Mouse (Mus musculus) kidney, embryonic 14.5 days (tissue): Measurements from ENCODE around the gene Aldh3b3. TPM values are rescaled to one million over a fixed set of nuclear protein-coding genes. Genes with fewer than 3 reads are reported as not detected.
A peak's percentile ranks its signal among the peaks of the same experiment; 100 is the strongest.

Source experiments
- ATAC-seq: fragments of 200-750 bp; cut with Nextera tagmentation; 2 replicates; pipeline ENCODE4 v1.8.0; 2017; ENCODE audit warnings: moderate number of reproducible peaks, mild to moderate bottlenecking, moderate TSS enrichment, moderate library complexity; ENCODE audit not compliant: low FRiP score, low TSS enrichment
- H3K27ac ChIP-seq: fragments of 300-500 bp; sonication (generic); 2 replicates; pipeline ENCODE4 v1.5.1; 2014; ENCODE audit warnings: low read depth, mild to moderate bottlenecking, low read length, moderate library complexity, mixed read lengths
- H3K27me3 ChIP-seq: fragments of 300-500 bp; sonication (generic); 2 replicates; pipeline ENCODE4 v1.6.1; 2014; ENCODE audit warnings: mild to moderate bottlenecking, low read length; ENCODE audit not compliant: control insufficient read depth, insufficient read depth
- H3K36me3 ChIP-seq: fragments of 300-500 bp; sonication (generic); 2 replicates; pipeline ENCODE4 v1.6.1; 2014; ENCODE audit warnings: low read length, mixed read lengths; ENCODE audit not compliant: control insufficient read depth, insufficient read depth
- H3K4me1 ChIP-seq: fragments of 300-500 bp; sonication (generic); 2 replicates; pipeline ENCODE4 v1.6.1; 2014; ENCODE audit warnings: low read length, mixed read lengths; ENCODE audit not compliant: control insufficient read depth, insufficient read depth
- H3K4me2 ChIP-seq: fragments of 300-500 bp; sonication (generic); replicated peaks from 2 replicates; pipeline ENCODE4 v1.6.1; 2014; ENCODE audit warnings: low read depth, mild to moderate bottlenecking, low read length
- H3K4me3 ChIP-seq: fragments of 300-500 bp; sonication (generic); 2 replicates; pipeline ENCODE4 v1.5.1; 2014; ENCODE audit warnings: mild to moderate bottlenecking, low read length
- H3K9ac ChIP-seq: fragments of 300-500 bp; sonication (generic); 2 replicates; pipeline ENCODE4 v1.6.1; 2014; ENCODE audit warnings: low read depth, mild to moderate bottlenecking, low read length, moderate library complexity
- H3K9me3 ChIP-seq: fragments of 300-500 bp; sonication (generic); 2 replicates; pipeline ENCODE4 v1.6.1; 2016; ENCODE audit warnings: low read length; ENCODE audit not compliant: control insufficient read depth
- WGBS: fragments of 180-500 bp; shearing (Covaris S2); extraction: QIAGEN DNeasy Blood & Tissue Kit; methylation state at CpG from one replicate; pipeline ENCODE4 v1.1.7; 2014; 5-methylcytosine and 5-hydroxymethylcytosine counted together
- polyA plus RNA-seq: library from polyadenylated mRNA; unstranded; fragments of >200 nt; fragmentation: Nextera tagmentation; extraction: Ambion mirVana; gene quantifications from 2 replicates; pipeline ENCODE4 v1.2.1, GENCODE M21; 2014

The Aldh3b3 gene
- polyA plus RNA-seq, 1 experiment from 2014 or later = not detected

GRCm38 (mm10) chr19:3924190-3924589, 34.3 kb upstream of the Aldh3b3 start:
- Histone ChIP-seq H3K4me3 (no peak overlapping the region), H3K9me3 (no peaks in the 10 kb centered on the region), H3K9ac (no peak overlapping the region), H3K4me2 (no peak overlapping the region), H3K27me3 (no peaks in the 10 kb centered on the region), H3K4me1 (peaks cover 8% of the 10 kb centered on the region; the same call in 1 of the 2 replicates), H3K27ac (no peak overlapping the region; the same call in 1 of the 2 replicates), H3K36me3 (no peaks in the 10 kb centered on the region)
- no peak for ATAC-seq
- WGBS = 73% methylated on average over 8 of the region's 8 CpGs

GRCm38 (mm10) chr19:3924868-3925267, 33.6 kb upstream of the Aldh3b3 start:
- no peak overlapping the region for H3K4me2 ChIP-seq
- H3K4me3 ChIP-seq = no peak overlapping the region
- no peak for ATAC-seq
- no peaks in the 10 kb centered on the region for H3K9me3 ChIP-seq
- H3K27me3 ChIP-seq = no peaks in the 10 kb centered on the region
- WGBS = 91% methylated on average over 7 of the region's 7 CpGs
- H3K36me3 ChIP-seq = no peaks in the 10 kb centered on the region
- no peak overlapping the region for H3K9ac ChIP-seq
- no peak overlapping the region for H3K27ac ChIP-seq
- H3K4me1 ChIP-seq = peaks cover 14% of the 10 kb centered on the region

GRCm38 (mm10) chr19:3925859-3926258, 32.6 kb upstream of the Aldh3b3 start:
- Histone ChIP-seq H3K4me2 (no peak overlapping the region), H3K36me3 (no peaks in the 10 kb centered on the region), H3K4me1 (peaks cover 18% of the 10 kb centered on the region), H3K9me3 (no peaks in the 10 kb centered on the region), H3K27me3 (no peaks in the 10 kb centered on the region), H3K9ac (no peak overlapping the region), H3K27ac (no peak overlapping the region), H3K4me3 (no peak overlapping the region)
- no peak for ATAC-seq
- WGBS = 85% methylated on average over 6 of the region's 6 CpGs

- Histone ChIP-seq H3K27ac (no peak overlapping the region), H3K4me3 (no peak overlapping the region), H3K4me1 (peaks cover 18% of the 10 kb centered on the region), H3K9ac (peak overlapping the region; percentile 12; the same call in 1 of the 2 replicates), H3K36me3 (no peaks in the 10 kb centered on the region), H3K4me2 (no peak overlapping the region), H3K9me3 (no peaks in the 10 kb centered on the region), H3K27me3 (no peaks in the 10 kb centered on the region)
- WGBS = 65% methylated on average over 3 of the region's 3 CpGs
- no peak for ATAC-seq
Observed at GRCm38 (mm10) chr19:3926279-3926678, 32.2 kb upstream of the Aldh3b3 start.

- H3K27me3 ChIP-seq = no peaks in the 10 kb centered on the region
- no peak overlapping the region for H3K27ac ChIP-seq
- 69% methylated on average over 6 of the region's 6 CpGs for WGBS
- H3K9ac ChIP-seq = peak overlapping the region; percentile 12; the same call in 1 of the 2 replicates
- no peak overlapping the region for H3K4me2 ChIP-seq
- H3K4me3 ChIP-seq = no peak overlapping the region
- peaks cover 18% of the 10 kb centered on the region for H3K4me1 ChIP-seq
- no peak for ATAC-seq
- H3K9me3 ChIP-seq = no peaks in the 10 kb centered on the region
- H3K36me3 ChIP-seq = no peaks in the 10 kb centered on the region
Observed at GRCm38 (mm10) chr19:3926685-3927084, 31.8 kb upstream of the Aldh3b3 start.

- no peak overlapping the region for H3K4me2 ChIP-seq
- H3K4me3 ChIP-seq = no peak overlapping the region
- ATAC-seq = no peak
- no peak overlapping the region for H3K27ac ChIP-seq
- no peaks in the 10 kb centered on the region for H3K36me3 ChIP-seq
- 84% methylated on average over 4 of the region's 4 CpGs for WGBS
- H3K4me1 ChIP-seq = peaks cover 18% of the 10 kb centered on the region
- no peaks in the 10 kb centered on the region for H3K9me3 ChIP-seq
- no peak overlapping the region for H3K9ac ChIP-seq
- H3K27me3 ChIP-seq = no peaks in the 10 kb centered on the region
Observed at GRCm38 (mm10) chr19:3927989-3928388, 30.5 kb upstream of the Aldh3b3 start.

- no peak overlapping the region for H3K4me3 ChIP-seq
- no peak overlapping the region for H3K4me2 ChIP-seq
- no peaks in the 10 kb centered on the region for H3K27me3 ChIP-seq
- peak overlapping the region; percentile 21; the same call in 1 of the 2 replicates for H3K27ac ChIP-seq
- H3K4me1 ChIP-seq = peaks cover 17% of the 10 kb centered on the region
- no peak overlapping the region for H3K9ac ChIP-seq
- 79% methylated on average over 4 of the region's 4 CpGs for WGBS
- no peaks in the 10 kb centered on the region for H3K36me3 ChIP-seq
- ATAC-seq = no peak
- no peaks in the 10 kb centered on the region for H3K9me3 ChIP-seq
Observed at GRCm38 (mm10) chr19:3928779-3929178, 29.7 kb upstream of the Aldh3b3 start.

- Histone ChIP-seq H3K27ac (peak within 1 kb of the TSS; percentile 21), H3K9me3 (no peaks in the 10 kb centered on the region), H3K9ac (no peak within 1 kb of the TSS; the same call in 1 of the 2 replicates), H3K36me3 (no peaks in the 10 kb centered on the region), H3K27me3 (no peaks in the 10 kb centered on the region), H3K4me3 (no peak within 1 kb of the TSS), H3K4me2 (no peak within 1 kb of the TSS; the same call in 1 of the 2 replicates), H3K4me1 (peaks cover 14% of the 10 kb centered on the region)
- ATAC-seq = peak; percentile 45; the same call in 1 of the 2 replicates
- 47% methylated on average over 12 of the region's 12 CpGs for WGBS
Observed at GRCm38 (mm10) chr19:3929211-3929941, 29.1 kb upstream of the Aldh3b3 start, which contains the start of gene Aldh3b1. Aldh3b1 (minus strand) TSS chr19:3929808.

- Histone ChIP-seq H3K36me3 (no peaks in the 10 kb centered on the region), H3K4me2 (no peak overlapping the region), H3K27me3 (no peaks in the 10 kb centered on the region), H3K27ac (peak overlapping the region; percentile 21; the same call in 1 of the 2 replicates), H3K9ac (no peak overlapping the region; the same call in 1 of the 2 replicates), H3K9me3 (no peaks in the 10 kb centered on the region), H3K4me1 (peaks cover 14% of the 10 kb centered on the region), H3K4me3 (no peak overlapping the region)
- WGBS = 52% methylated on average over 21 of the region's 21 CpGs
- ATAC-seq = no peak
Observed at GRCm38 (mm10) chr19:3930262-3931057, 28.0 kb upstream of the Aldh3b3 start.
